Mouse (Mus musculus): ENCODE measurements around the gene Zc3hc1.

GRCm38 (mm10) chr6:30401308-30402015, 10.6 kb upstream of the Zc3hc1 start, which contains the start of gene Klhdc10:
- TF ChIP-seq ZNF384 (IDR thresholded peaks at IDR 0.05; ENCODE audit: low read depth, low read length) (0 out of 2 replicates have a peak, but pooled peaks have one; percentile 6), CHD2 (IDR thresholded peaks at IDR 0.05; ENCODE audit: low read depth, low read length) (peak; percentile 94), HCFC1 (IDR thresholded peaks at IDR 0.05; ENCODE audit: borderline replicate concordance, insufficient read depth, low read length) (peak; percentile 83), ZC3H11A (IDR thresholded peaks at IDR 0.05; ENCODE audit: borderline replicate concordance, low read depth, low read length) (no peak), MAFK (IDR thresholded peaks at IDR 0.05; ENCODE audit: insufficient read depth, low read depth, low read length) (peak; percentile 62; the same call in 1 of the 2 replicates)

Measured in ES-E14 (cell line).